Mouse (Mus musculus) C2C12 (cell line): ENCODE data around the gene Zfhx3.

Experiments
- CEBPB ChIP-seq: IDR thresholded peaks from one replicate; pipeline ENCODE4 v1.6.1; 2011; ENCODE audit warnings: low read depth, mild to moderate bottlenecking, control low read depth, moderate library complexity
- CTCF ChIP-seq: IDR thresholded peaks from one replicate; pipeline ENCODE4 v1.5.1; 2011; ENCODE audit not compliant: control insufficient read depth, insufficient read depth, insufficient read length
- MYOD1 ChIP-seq: IDR thresholded peaks from one replicate; pipeline ENCODE4 v1.6.1; 2011; ENCODE audit warnings: low read depth; ENCODE audit not compliant: control insufficient read depth, insufficient read length
- USF1 ChIP-seq: IDR thresholded peaks from one replicate; pipeline ENCODE4 v1.6.1; 2011; ENCODE audit warnings: low read depth, mild to moderate bottlenecking, control low read depth, moderate library complexity

- no peak for TF ChIP-seq CEBPB
- no peak for TF ChIP-seq CTCF
- no peak for TF ChIP-seq USF1
- no peak for TF ChIP-seq MYOD1
Observed at GRCm38 (mm10) chr8:108978362-108978750, 1035.9 kb downstream of the Zfhx3 start.
